ENCODE assay signal across 15 mouse cellular contexts in the genomic region with DNA sequence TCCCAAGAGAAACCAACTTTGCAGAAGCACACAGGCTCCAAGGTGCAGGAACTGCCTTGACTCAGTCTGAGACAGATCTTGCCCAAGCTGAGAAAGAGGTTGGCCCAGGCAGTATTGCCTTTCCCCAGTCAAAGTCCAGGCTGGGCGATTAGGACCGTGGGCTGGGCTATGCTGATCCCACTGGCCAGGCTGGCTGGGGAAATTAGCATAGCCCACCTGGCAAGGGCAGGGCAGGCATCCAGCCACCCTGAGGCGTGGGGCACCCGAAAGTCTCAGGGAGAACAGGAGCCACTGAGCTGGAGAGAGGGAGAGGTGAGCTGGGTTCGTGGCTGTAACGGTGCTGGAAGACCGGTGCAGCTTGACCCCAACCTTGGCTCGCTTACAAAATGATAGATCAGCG. TPM values are rescaled to one million over a fixed set of nuclear protein-coding genes. Genes with fewer than 3 reads are reported as not detected.
DNase-seq lines count a peak whose midpoint lies in the region; ATAC-seq and TF ChIP-seq lines count a peak whose summit lies in the region.
"Had no signal": no experiment of that assay in that cellular context is flagged by ENCODE, and none has a peak within 500 bp of the region (broad histone marks: within the 10 kb centered on the region; RNA-seq: fewer than 3 reads in every experiment).

No protein-coding gene starts in this region.

- dilution Hi-C loops in CH12.LX (cut with MboI; ENCODE audit: extremely low pct_ligation_motif_present, extremely low pct_unique_long_range_greater_than_20kb, low sequenced_read_pairs) = no loop called here

- DNase-seq in CH12.LX (ENCODE audit: extremely low read depth) = no peak
- no peak for DNase-seq in limb, embryonic 10.5 days (ENCODE audit: low spot score)
- DNase-seq in embryo, embryonic 11 days = no peak
- DNase-seq in layer of hippocampus, postnatal 14 days (ENCODE audit: low spot score in 2 of 2) = no peak

- H3K9me3 ChIP-seq in hindbrain, embryonic 15.5 days = no peaks in the 10 kb centered on the region
- H3K9me3 ChIP-seq in hindbrain, embryonic 12.5 days (replicated peaks) = no peaks in the 10 kb centered on the region
- no peaks in the 10 kb centered on the region for H3K9me3 ChIP-seq in CH12.LX (replicated peaks; ENCODE audit: low read length)
- no peaks in the 10 kb centered on the region for H3K9me3 ChIP-seq in embryonic facial prominence, embryonic 12.5 days
- H3K9me3 ChIP-seq in limb, embryonic 10.5 days (replicated peaks) = no peaks in the 10 kb centered on the region

- ATAC-seq in hindbrain, embryonic 15.5 days (ENCODE audit: low FRiP score, low read depth) = 0 out of 2 replicates have a peak, but pooled peaks have one; percentile 7
- ATAC-seq in hindbrain, embryonic 12.5 days (ENCODE audit: low FRiP score) = no peak
- ATAC-seq in embryonic facial prominence, embryonic 12.5 days (ENCODE audit: insufficient number of reproducible peaks, insufficient read depth, low FRiP score, low TSS enrichment) = no peak
- no peak for ATAC-seq in monocyte, adult 5-6 weeks (replicated peaks; ENCODE audit: insufficient number of reproducible peaks, low FRiP score, low TSS enrichment, poor library complexity, severe bottlenecking)

- TF ChIP-seq POLR2A in CH12.LX (IDR thresholded peaks at IDR 0.05; ENCODE audit: low read depth, low read length) = no peak

- H3K27ac ChIP-seq in hindbrain, embryonic 15.5 days (replicated peaks) = no peak overlapping the region
- no peak overlapping the region for H3K27ac ChIP-seq in hindbrain, embryonic 12.5 days
- H3K27ac ChIP-seq in CH12.LX (ENCODE audit: insufficient read depth, low read depth) = no peak overlapping the region
- no peak overlapping the region for H3K27ac ChIP-seq in embryonic facial prominence, embryonic 12.5 days
- H3K27ac ChIP-seq in limb, embryonic 10.5 days = no peak overlapping the region
- H3K27ac ChIP-seq: gastrocnemius, adult 2 months had no signal

- H3K27me3 ChIP-seq in hindbrain, embryonic 15.5 days = no peaks in the 10 kb centered on the region
- no peaks in the 10 kb centered on the region for H3K27me3 ChIP-seq in hindbrain, embryonic 12.5 days
- peaks cover 9% of the 10 kb centered on the region for H3K27me3 ChIP-seq in CH12.LX (replicated peaks)
- no peaks in the 10 kb centered on the region for H3K27me3 ChIP-seq in embryonic facial prominence, embryonic 12.5 days
- no peaks in the 10 kb centered on the region; the same call in 1 of the 2 replicates for H3K27me3 ChIP-seq in limb, embryonic 10.5 days (ENCODE audit: low read depth, poor library complexity, severe bottlenecking)

- TF ChIP-seq CTCF in CH12.LX (conservative IDR thresholded peaks at IDR 0.05 in 1 of 2, IDR thresholded peaks at IDR 0.05 in 1 of 2; ENCODE audit: low read depth in 2 of 2, low read length in 2 of 2) = no peak

- no peak for TF ChIP-seq RAD21 in CH12.LX (IDR thresholded peaks at IDR 0.05; ENCODE audit: low read depth, low read length)

- no peak overlapping the region for H3K4me3 ChIP-seq in hindbrain, embryonic 15.5 days
- H3K4me3 ChIP-seq in hindbrain, embryonic 12.5 days = no peak overlapping the region
- peak overlapping the region in 1 of 3 experiments; percentile 8 for H3K4me3 ChIP-seq in CH12.LX (replicated peaks in 1 of 3; ENCODE audit: low read depth in 2 of 3, low read length in 2 of 3, poor library complexity in 1 of 3)
- H3K4me3 ChIP-seq in embryonic facial prominence, embryonic 12.5 days = no peak overlapping the region
- 0 out of 2 replicates have a peak overlapping the region, but pooled peaks have one; percentile 14 for H3K4me3 ChIP-seq in limb, embryonic 10.5 days
- H3K4me3 ChIP-seq: gastrocnemius, adult 2 months had no signal

- in situ Hi-C loops in CH12.LX (cut with MboI; ENCODE audit: low pct_ligation_motif_present, low pct_unique_long_range_greater_than_20kb, low sequenced_read_pairs) = loop anchor here (10.0 to 25.0 kb wide), 2 partner anchors 197 to 405 kb away; a partner anchor contains a TSS

- H3K79me2 ChIP-seq in CH12.LX (replicated peaks; ENCODE audit: control insufficient read depth, extremely low read depth, insufficient read depth, poor library complexity, severe bottlenecking) = no peaks in the 10 kb centered on the region

- H3K4me1 ChIP-seq in hindbrain, embryonic 15.5 days (replicated peaks) = 0 out of 2 replicates have a peak, but pooled peaks cover 3% of the 10 kb centered on the region
- H3K4me1 ChIP-seq in hindbrain, embryonic 12.5 days = peaks cover 12% of the 10 kb centered on the region
- H3K4me1 ChIP-seq in CH12.LX (ENCODE audit: control insufficient read depth in 1 of 2, insufficient read depth in 2 of 2) = peaks cover 13 to 42% of the 10 kb centered on the region in 2 experiments
- H3K4me1 ChIP-seq in embryonic facial prominence, embryonic 12.5 days = peaks cover 5% of the 10 kb centered on the region; the same call in 1 of the 2 replicates
- H3K4me1 ChIP-seq in limb, embryonic 10.5 days = peaks cover 37% of the 10 kb centered on the region

- TF ChIP-seq EP300 in CH12.LX (IDR thresholded peaks at IDR 0.05; ENCODE audit: low read length) = no peak

- H3K9ac ChIP-seq in hindbrain, embryonic 15.5 days = no peak overlapping the region
- no peak overlapping the region for H3K9ac ChIP-seq in hindbrain, embryonic 12.5 days
- no peak overlapping the region for H3K9ac ChIP-seq in CH12.LX (ENCODE audit: insufficient read depth, low read depth)
- no peak overlapping the region for H3K9ac ChIP-seq in embryonic facial prominence, embryonic 12.5 days

- H3K36me3 ChIP-seq in hindbrain, embryonic 15.5 days = no peaks in the 10 kb centered on the region
- H3K36me3 ChIP-seq in hindbrain, embryonic 12.5 days = no peaks in the 10 kb centered on the region
- no peaks in the 10 kb centered on the region for H3K36me3 ChIP-seq in CH12.LX (replicated peaks in 1 of 2; ENCODE audit: control insufficient read depth in 1 of 2, insufficient read depth in 1 of 2, low read length in 1 of 2)
- H3K36me3 ChIP-seq in embryonic facial prominence, embryonic 12.5 days = no peaks in the 10 kb centered on the region
- no peaks in the 10 kb centered on the region for H3K36me3 ChIP-seq in limb, embryonic 10.5 days

- 36% methylated on average over 9 of the region's 9 CpGs for WGBS in hindbrain, embryonic 15.5 days
- WGBS in hindbrain, embryonic 12.5 days = 41% methylated on average over 9 of the region's 9 CpGs
- 37% methylated on average over 9 of the region's 9 CpGs for WGBS in embryonic facial prominence, embryonic 12.5 days
- 34% methylated on average over 9 of the region's 9 CpGs for WGBS in limb, embryonic 10.5 days

- peak overlapping the region; percentile 31 for H3K4me2 ChIP-seq in hindbrain, embryonic 15.5 days
- no peak overlapping the region for H3K4me2 ChIP-seq in hindbrain, embryonic 12.5 days (replicated peaks)
- peak overlapping the region; percentile 25; the same call in 1 of the 2 replicates for H3K4me2 ChIP-seq in CH12.LX (ENCODE audit: insufficient read depth, low read depth, poor library complexity, severe bottlenecking)
- peak overlapping the region; percentile 25; the same call in 1 of the 2 replicates for H3K4me2 ChIP-seq in embryonic facial prominence, embryonic 12.5 days (replicated peaks)

TF ChIP-seq in CH12.LX, 34 proteins besides CTCF, POLR2A, EP300 and RAD21:
- TF ChIP-seq MEF2A (IDR thresholded peaks at IDR 0.05; ENCODE audit: borderline replicate concordance, low read depth, low read length) = no peak
- TF ChIP-seq ELF1 (IDR thresholded peaks at IDR 0.05; ENCODE audit: low read depth, low read length) = no peak
- no peak for TF ChIP-seq TBP (conservative IDR thresholded peaks at IDR 0.05; ENCODE audit: low read depth, low read length)
- 0 out of 2 replicates have a peak, but pooled peaks have one; percentile 0 for TF ChIP-seq TCF12 (IDR thresholded peaks at IDR 0.05; ENCODE audit: low read depth, low read length)
- no peak for TF ChIP-seq SMC3 (IDR thresholded peaks at IDR 0.05; ENCODE audit: low read depth, low read length)
- TF ChIP-seq USF1 (IDR thresholded peaks at IDR 0.05; ENCODE audit: low read depth, low read length) = no peak
- TF ChIP-seq GABPA (IDR thresholded peaks at IDR 0.05; ENCODE audit: insufficient replicate concordance, low read depth, low read length) = no peak

RNA-seq across cellular contexts. Expression of a gene that starts 15.4 kb away (rescaled TPM):
- polyA plus RNA-seq in hindbrain, embryonic 15.5 days (2015; fragmentation: Nextera tagmentation; extraction: Ambion mirVana) = 121 and 127 TPM in 2 replicates
- 158 and 167 TPM in 2 replicates for polyA plus RNA-seq in hindbrain, embryonic 12.5 days (2016; fragmentation: Nextera tagmentation; extraction: Ambion mirVana)
- total RNA-seq in CH12.LX (2012; rRNA removed) (135 and 154 TPM in 2 replicates), CH12.LX (2014; rRNA removed) (221 and 235 TPM in 2 replicates)
- polyA plus RNA-seq in CH12.LX (2012; ENCODE audit: insufficient read length, low read depth) = 138 and 153 TPM in 2 replicates
- polyA plus RNA-seq in embryonic facial prominence, embryonic 12.5 days (2016; fragmentation: Nextera tagmentation; extraction: Ambion mirVana) = 166 and 167 TPM in 2 replicates
- 168 TPM in 2 replicates for polyA plus RNA-seq in limb, embryonic 10.5 days (2016; fragmentation: Nextera tagmentation; extraction: Ambion mirVana)
- 122 to 171 TPM (median 147 TPM) in 3 replicates for total RNA-seq in monocyte, adult 5-6 weeks (2017)
- total RNA-seq in layer of hippocampus, postnatal 14 days (2021) = 10 to 100 TPM; 58.8 to 61.2 TPM

RNA-seq across cellular contexts. Expression of a gene that starts 24.3 kb away (rescaled TPM):
- polyA plus RNA-seq in hindbrain, embryonic 15.5 days (2015; fragmentation: Nextera tagmentation; extraction: Ambion mirVana) = not detected in 2 replicates
- not detected in 2 replicates for polyA plus RNA-seq in hindbrain, embryonic 12.5 days (2016; fragmentation: Nextera tagmentation; extraction: Ambion mirVana)
- not detected in 2 replicates for total RNA-seq in CH12.LX (2012; rRNA removed)
- total RNA-seq in CH12.LX (2014; rRNA removed) = not detected in 2 replicates
- not detected in 2 replicates for polyA plus RNA-seq in CH12.LX (2012; ENCODE audit: insufficient read length, low read depth)
- polyA plus RNA-seq in embryonic facial prominence, embryonic 12.5 days (2016; fragmentation: Nextera tagmentation; extraction: Ambion mirVana) = not detected in 2 replicates
- polyA plus RNA-seq in limb, embryonic 10.5 days (2016; fragmentation: Nextera tagmentation; extraction: Ambion mirVana) = not detected in 2 replicates
- not detected in 3 replicates for total RNA-seq in monocyte, adult 5-6 weeks (2017)
- total RNA-seq in layer of hippocampus, postnatal 14 days (2021) = not detected
- total RNA-seq: adrenal gland, postnatal 4 days; common myeloid progenitor, adult 5-6 weeks; gastrocnemius, adult 2 months; layer of hippocampus, adult 18-20 months; neutrophil, adult 5-6 weeks had no signal
- polyA plus RNA-seq: liver, embryonic 16.5 days; urinary bladder, adult 2 months had no signal
